Mouse (Mus musculus): ENCODE results near the gene Ufd1.

- TF ChIP-seq CTCF (conservative IDR thresholded peaks at IDR 0.05; ENCODE audit: insufficient read depth, insufficient read length, low read depth, low read length), result no peak
- no peak for TF ChIP-seq POLR2A (IDR thresholded peaks at IDR 0.05; ENCODE audit: low read depth, low read length)
These were observed 21.9 kb downstream of the Ufd1 start for GRCm38 (mm10) chr16:18833486-18833885.
